Mouse (Mus musculus) urinary bladder, adult 18-20 months (tissue): Measurements from ENCODE around the gene Adad1.

Experiments used
- DNase-seq, 2 experiments: peaks; one replicate each; pipeline ENCODE4 v3.0.0; 2022; ENCODE audit warnings: low spot score in 2 of 2, mixed read lengths in 2 of 2

Adad1 gene

DNA sequence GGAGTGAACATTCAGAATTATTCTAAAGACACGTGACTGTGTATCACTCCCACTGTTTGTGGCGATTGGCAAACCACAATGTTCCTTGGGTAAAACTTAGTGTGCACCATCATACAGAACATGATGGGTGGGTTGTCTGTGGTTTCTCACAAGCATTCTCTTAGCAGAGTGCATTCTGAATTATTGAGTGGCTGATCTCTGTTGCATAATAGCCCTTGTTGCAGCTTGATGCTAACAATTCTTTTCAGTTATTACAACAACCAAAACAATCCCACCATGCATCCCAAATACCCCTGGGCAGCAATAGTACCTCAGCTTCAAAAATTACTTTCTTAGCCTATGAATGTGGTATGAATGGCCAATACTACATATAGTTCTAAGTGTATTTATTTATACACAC is 106.0 kb downstream of the Adad1 start:
- DNase-seq, result no peak
